Mouse (Mus musculus): ENCODE data around the gene Zbtb4. TPM values are rescaled to one million over a fixed set of nuclear protein-coding genes. Genes with fewer than 3 reads are reported as not detected.
A peak's percentile ranks its signal among the peaks of the same experiment; 100 is the strongest.

Zbtb4 gene
- polyA plus RNA-seq, 1 experiment = 28.4 TPM

- DNase-seq (ENCODE audit: low read depth in 1 of 2, low spot score in 2 of 2) = peak; percentile 35 to 76
- WGBS = 5% methylated on average over 60 of the region's 60 CpGs
- TF ChIP-seq POLR2A (IDR thresholded peaks at IDR 0.05; ENCODE audit: low read depth, low read length) = no peak
- peak; percentile 70; the same call in 1 of the 2 replicates for TF ChIP-seq CTCF (IDR thresholded peaks at IDR 0.05; ENCODE audit: extremely low read depth, insufficient read depth, insufficient read length, insufficient replicate concordance)
Observed at GRCm38 (mm10) chr11:69803786-69804651, 38.3 kb downstream of the Zbtb4 start.

GRCm38 (mm10) chr11:69804652-69804940 lies 38.9 kb downstream of the Zbtb4 start:
- Histone ChIP-seq H3K4me1 (ENCODE audit: control insufficient read depth, insufficient read depth, insufficient read length) (peaks cover 33% of the 10 kb centered on the region), H3K36me3 (ENCODE audit: control insufficient read depth, insufficient read depth, low read length) (no peaks in the 10 kb centered on the region), H3K27me3 (ENCODE audit: control insufficient read depth, insufficient read depth, low read length) (peaks cover 28% of the 10 kb centered on the region), H3K27ac (ENCODE audit: insufficient read depth, low read length) (no peak overlapping the region), H3K4me3 (ENCODE audit: extremely low read depth, insufficient read depth, insufficient read length) (no peak overlapping the region)
- DNase-seq (ENCODE audit: low read depth in 1 of 2, low spot score in 2 of 2) = no peak
- TF ChIP-seq POLR2A (IDR thresholded peaks at IDR 0.05; ENCODE audit: low read depth, low read length) = no peak
- 51% methylated on average over 12 of the region's 12 CpGs for WGBS

More at GRCm38 (mm10) chr11:69803786-69804651, 38.3 kb downstream of the Zbtb4 start:
- H3K4me3 ChIP-seq (ENCODE audit: extremely low read depth, insufficient read depth, insufficient read length) = peak overlapping the region; percentile 57
- H3K4me1 ChIP-seq (ENCODE audit: control insufficient read depth, insufficient read depth, insufficient read length) = peaks cover 38% of the 10 kb centered on the region
- no peak overlapping the region for H3K27ac ChIP-seq (ENCODE audit: insufficient read depth, low read length)
- peaks cover 28% of the 10 kb centered on the region for H3K27me3 ChIP-seq (ENCODE audit: control insufficient read depth, insufficient read depth, low read length)
- no peaks in the 10 kb centered on the region for H3K36me3 ChIP-seq (ENCODE audit: control insufficient read depth, insufficient read depth, low read length)

- no peak for DNase-seq (ENCODE audit: low read depth in 1 of 2, low spot score in 2 of 2)
- TF ChIP-seq CTCF (IDR thresholded peaks at IDR 0.05; ENCODE audit: extremely low read depth, insufficient read depth, insufficient read length, insufficient replicate concordance) = no peak
- no peak for TF ChIP-seq POLR2A (IDR thresholded peaks at IDR 0.05; ENCODE audit: low read depth, low read length)
- Histone ChIP-seq H3K4me1 (ENCODE audit: control insufficient read depth, insufficient read depth, insufficient read length) (peaks cover 28% of the 10 kb centered on the region), H3K36me3 (ENCODE audit: control insufficient read depth, insufficient read depth, low read length) (no peaks in the 10 kb centered on the region), H3K27me3 (ENCODE audit: control insufficient read depth, insufficient read depth, low read length) (peaks cover 28% of the 10 kb centered on the region), H3K4me3 (ENCODE audit: extremely low read depth, insufficient read depth, insufficient read length) (no peak within 1 kb of the TSS), H3K27ac (ENCODE audit: insufficient read depth, low read length) (no peak within 1 kb of the TSS)
- 56% methylated on average over 29 of the region's 29 CpGs for WGBS
Observed at GRCm38 (mm10) chr11:69804972-69805909, 39.5 kb downstream of the Zbtb4 start, which contains the start of gene Tmem102. Tmem102 (minus strand) TSS chr11:69805624.

GRCm38 (mm10) chr11:69806378-69806777 lies 40.7 kb downstream of the Zbtb4 start:
- Histone ChIP-seq H3K27me3 (ENCODE audit: control insufficient read depth, insufficient read depth, low read length) (peaks cover 22% of the 10 kb centered on the region), H3K27ac (ENCODE audit: insufficient read depth, low read length) (no peak overlapping the region), H3K4me3 (ENCODE audit: extremely low read depth, insufficient read depth, insufficient read length) (no peak overlapping the region), H3K36me3 (ENCODE audit: control insufficient read depth, insufficient read depth, low read length) (no peaks in the 10 kb centered on the region), H3K4me1 (ENCODE audit: control insufficient read depth, insufficient read depth, insufficient read length) (peaks cover 17% of the 10 kb centered on the region)
- WGBS = 88% methylated on average over 4 of the region's 4 CpGs
- no peak for DNase-seq (ENCODE audit: low read depth in 1 of 2, low spot score in 2 of 2)
- TF ChIP-seq POLR2A (IDR thresholded peaks at IDR 0.05; ENCODE audit: low read depth, low read length) = no peak
- TF ChIP-seq CTCF (IDR thresholded peaks at IDR 0.05; ENCODE audit: extremely low read depth, insufficient read depth, insufficient read length, insufficient replicate concordance) = no peak

GRCm38 (mm10) chr11:69807641-69808040 lies 41.9 kb downstream of the Zbtb4 start:
- WGBS = 89% methylated on average over 2 of the region's 2 CpGs
- TF ChIP-seq POLR2A (IDR thresholded peaks at IDR 0.05; ENCODE audit: low read depth, low read length) (no peak), CTCF (IDR thresholded peaks at IDR 0.05; ENCODE audit: extremely low read depth, insufficient read depth, insufficient read length, insufficient replicate concordance) (no peak)
- DNase-seq (ENCODE audit: low read depth in 1 of 2, low spot score in 2 of 2) = no peak
- peaks cover 12% of the 10 kb centered on the region for H3K4me1 ChIP-seq (ENCODE audit: control insufficient read depth, insufficient read depth, insufficient read length)
- no peak overlapping the region for H3K4me3 ChIP-seq (ENCODE audit: extremely low read depth, insufficient read depth, insufficient read length)
- no peak overlapping the region for H3K27ac ChIP-seq (ENCODE audit: insufficient read depth, low read length)
- H3K36me3 ChIP-seq (ENCODE audit: control insufficient read depth, insufficient read depth, low read length) = no peaks in the 10 kb centered on the region
- peaks cover 12% of the 10 kb centered on the region for H3K27me3 ChIP-seq (ENCODE audit: control insufficient read depth, insufficient read depth, low read length)

- H3K4me3 ChIP-seq (ENCODE audit: extremely low read depth, insufficient read depth, insufficient read length) = no peak overlapping the region
- H3K27me3 ChIP-seq (ENCODE audit: control insufficient read depth, insufficient read depth, low read length) = no peaks in the 10 kb centered on the region; the same call in none of the 2 replicates
- DNase-seq (ENCODE audit: low read depth in 1 of 2, low spot score in 2 of 2) = no peak
- no peaks in the 10 kb centered on the region for H3K4me1 ChIP-seq (ENCODE audit: control insufficient read depth, insufficient read depth, insufficient read length)
- H3K27ac ChIP-seq (ENCODE audit: insufficient read depth, low read length) = no peak overlapping the region
- TF ChIP-seq POLR2A (IDR thresholded peaks at IDR 0.05; ENCODE audit: low read depth, low read length) (no peak), CTCF (IDR thresholded peaks at IDR 0.05; ENCODE audit: extremely low read depth, insufficient read depth, insufficient read length, insufficient replicate concordance) (no peak)
- H3K36me3 ChIP-seq (ENCODE audit: control insufficient read depth, insufficient read depth, low read length) = no peaks in the 10 kb centered on the region
Observed at GRCm38 (mm10) chr11:69810280-69810679, 44.6 kb downstream of the Zbtb4 start.

Measured in spleen, adult 2 months (tissue).